Mouse (Mus musculus) intestine, postnatal 0 days (tissue): ENCODE data around the gene Dram1. TPM values are rescaled to one million over a fixed set of nuclear protein-coding genes. Genes with fewer than 3 reads are reported as not detected.

Experiments
- ATAC-seq: fragments of 200-750 bp; cut with Nextera tagmentation; 2 replicates; pipeline ENCODE4 v1.8.0; 2017; ENCODE audit warnings: mild to moderate bottlenecking, moderate TSS enrichment, moderate library complexity
- H3K27ac ChIP-seq: fragments of 300-500 bp; sonication (generic); 2 replicates; pipeline ENCODE4 v1.5.1; 2014; ENCODE audit warnings: mild to moderate bottlenecking, low read depth, low read length, moderate library complexity
- H3K27me3 ChIP-seq: fragments of 300-500 bp; sonication (generic); replicated peaks from 2 replicates; pipeline ENCODE4 v1.6.1; 2014; ENCODE audit warnings: low read length, mixed read lengths; ENCODE audit not compliant: control insufficient read depth, insufficient read depth
- H3K36me3 ChIP-seq: fragments of 300-500 bp; sonication (generic); 2 replicates; pipeline ENCODE4 v1.6.1; 2014; ENCODE audit warnings: mild to moderate bottlenecking, moderate library complexity; ENCODE audit not compliant: control insufficient read depth, insufficient read depth
- H3K4me1 ChIP-seq: fragments of 300-500 bp; sonication (generic); replicated peaks from 2 replicates; pipeline ENCODE4 v1.6.1; 2014; ENCODE audit warnings: antibody characterized with exemption, low read length, mixed read lengths; ENCODE audit not compliant: control insufficient read depth, insufficient read depth
- H3K4me2 ChIP-seq: fragments of 300-500 bp; sonication (generic); replicated peaks from 2 replicates; pipeline ENCODE4 v1.6.1; 2014; ENCODE audit warnings: low read depth, mild to moderate bottlenecking, moderate library complexity
- H3K4me3 ChIP-seq: fragments of 300-500 bp; sonication (generic); 2 replicates; pipeline ENCODE4 v1.5.1; 2014; ENCODE audit warnings: low read depth, low read length
- H3K9ac ChIP-seq: fragments of 300-500 bp; sonication (generic); 2 replicates; pipeline ENCODE4 v1.6.1; 2014; ENCODE audit warnings: mild to moderate bottlenecking, low read depth, low read length
- H3K9me3 ChIP-seq: fragments of 300-500 bp; sonication (generic); 2 replicates; pipeline ENCODE4 v1.6.1; 2016; ENCODE audit warnings: mixed run types; ENCODE audit not compliant: control insufficient read depth
- CTCF ChIP-seq: sonication (generic); IDR thresholded peaks from 2 replicates; pipeline ENCODE4 v1.5.1; 2016; ENCODE audit warnings: low read depth, mild to moderate bottlenecking, control low read depth, antibody characterized with exemption, moderate library complexity
- WGBS: fragments of 180-500 bp; shearing (Covaris S2); extraction: QIAGEN DNeasy Blood & Tissue Kit; methylation state at CpG from one replicate; pipeline ENCODE4 v1.1.7; 2014; 5-methylcytosine and 5-hydroxymethylcytosine counted together
- polyA plus RNA-seq: library from polyadenylated mRNA; unstranded; fragments of >200 nt; fragmentation: Nextera tagmentation; extraction: Ambion mirVana; gene quantifications from 2 replicates; pipeline ENCODE4 v1.2.1, GENCODE M21; 2015

Dram1 gene
- polyA plus RNA-seq, 1 experiment from 2014 or later, result 2.1 TPM

DNA sequence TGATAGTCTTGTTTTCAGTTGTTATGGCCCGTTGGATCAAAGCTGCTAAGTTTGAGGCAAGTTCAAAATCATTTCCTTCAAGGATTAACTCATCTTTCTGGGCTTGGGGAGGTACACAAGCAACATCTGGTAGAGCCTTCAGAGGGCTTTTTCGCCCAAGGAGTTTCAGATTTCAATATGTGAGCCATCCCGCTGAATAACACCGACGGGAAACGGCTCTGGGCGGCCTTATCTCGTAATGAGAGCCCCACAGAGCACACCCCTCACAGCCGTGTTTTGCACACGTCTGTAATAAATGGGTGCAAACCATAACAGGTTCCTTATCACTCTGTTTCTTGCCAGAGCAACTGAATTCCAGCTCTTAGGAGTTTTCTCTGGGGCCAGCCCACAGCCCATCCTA lies 69.0 kb downstream of the Dram1 start:
- no peaks in the 10 kb centered on the region for H3K36me3 ChIP-seq
- no peaks in the 10 kb centered on the region for H3K9me3 ChIP-seq
- H3K4me3 ChIP-seq, result no peak overlapping the region
- no peak for ATAC-seq
- H3K27me3 ChIP-seq, result no peaks in the 10 kb centered on the region
- no peaks in the 10 kb centered on the region for H3K4me1 ChIP-seq
- WGBS, result 61% methylated on average over 10 of the region's 10 CpGs
- no peak for TF ChIP-seq CTCF
- no peak overlapping the region for H3K4me2 ChIP-seq
- H3K9ac ChIP-seq, result no peak overlapping the region
- no peak overlapping the region for H3K27ac ChIP-seq

DNA sequence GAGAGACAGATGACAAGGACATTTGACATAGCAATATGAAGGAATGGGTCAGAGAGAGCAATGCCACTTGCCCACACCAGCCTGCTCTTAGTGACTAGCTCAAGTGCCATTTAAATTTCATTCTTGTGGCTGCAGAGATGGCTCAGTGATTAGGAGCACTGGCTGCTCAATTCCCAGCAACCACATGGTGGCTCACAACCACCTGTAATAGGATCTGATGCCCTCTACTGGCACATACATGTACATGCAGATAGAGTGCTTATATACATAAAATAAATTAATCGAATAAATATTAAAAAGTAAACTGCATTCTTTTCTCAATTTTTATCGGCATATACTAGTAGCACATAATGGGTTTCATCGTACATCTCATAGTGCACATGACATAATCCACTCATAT lies 72.6 kb downstream of the Dram1 start:
- WGBS, result 96% methylated on average over 3 of the region's 3 CpGs
- Histone ChIP-seq H3K27ac (no peak overlapping the region), H3K9me3 (no peaks in the 10 kb centered on the region), H3K9ac (no peak overlapping the region), H3K36me3 (no peaks in the 10 kb centered on the region), H3K4me2 (no peak overlapping the region), H3K4me1 (no peaks in the 10 kb centered on the region), H3K27me3 (no peaks in the 10 kb centered on the region), H3K4me3 (no peak overlapping the region)
- ATAC-seq, result no peak
- TF ChIP-seq CTCF, result peak; percentile 46

DNA sequence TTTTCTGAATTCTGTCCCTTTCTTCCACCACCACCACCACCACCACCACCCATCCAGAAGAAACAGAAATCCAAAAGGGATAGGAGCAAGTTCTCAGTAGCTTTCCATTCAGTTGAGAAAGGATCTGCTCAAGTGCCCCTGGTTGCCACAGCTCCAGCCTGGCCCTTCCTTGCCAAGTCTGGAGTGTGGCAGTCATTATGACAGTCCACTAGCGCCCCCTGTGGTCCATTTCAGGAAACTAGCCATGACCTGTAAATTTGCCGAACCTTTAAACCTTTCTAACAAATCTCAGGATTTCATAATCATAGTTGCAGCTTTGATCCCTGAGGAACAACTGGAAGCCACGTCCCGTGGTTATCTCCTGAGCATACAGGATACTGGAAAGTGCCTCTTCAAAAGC lies 74.6 kb downstream of the Dram1 start:
- Histone ChIP-seq H3K4me3 (no peak overlapping the region), H3K27ac (no peak overlapping the region), H3K36me3 (no peaks in the 10 kb centered on the region), H3K27me3 (no peaks in the 10 kb centered on the region), H3K9ac (no peak overlapping the region), H3K4me2 (no peak overlapping the region), H3K4me1 (no peaks in the 10 kb centered on the region), H3K9me3 (no peaks in the 10 kb centered on the region)
- WGBS, result 4% methylated on average over 4 of the region's 4 CpGs
- TF ChIP-seq CTCF, result peak; percentile 84
- no peak for ATAC-seq

DNA sequence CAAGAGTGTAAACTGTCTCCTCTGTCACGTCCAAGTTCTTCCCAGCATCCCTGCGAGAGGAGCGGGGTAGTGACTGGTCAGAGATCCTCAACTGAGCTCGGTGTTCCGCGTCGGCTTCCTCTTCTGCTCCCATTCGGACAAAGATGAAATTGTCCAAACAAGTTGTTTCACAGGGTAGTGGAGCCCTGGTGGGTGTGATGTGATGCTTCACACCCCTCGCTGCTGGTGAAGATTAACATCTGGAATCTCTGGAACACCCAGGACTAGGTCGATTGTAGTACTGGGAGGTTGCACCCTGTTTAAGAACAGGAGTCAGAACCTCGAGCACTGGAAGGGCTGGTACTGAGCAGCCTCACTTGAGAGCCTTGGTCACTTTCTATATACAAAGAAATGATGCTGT lies 75.8 kb downstream of the Dram1 start:
- no peaks in the 10 kb centered on the region for H3K36me3 ChIP-seq
- H3K27me3 ChIP-seq, result no peaks in the 10 kb centered on the region
- no peak overlapping the region for H3K9ac ChIP-seq
- 62% methylated on average over 11 of the region's 11 CpGs for WGBS
- 0 out of 2 replicates have a peak, but pooled peaks have one; percentile 3 for TF ChIP-seq CTCF
- H3K4me3 ChIP-seq, result no peak overlapping the region
- H3K27ac ChIP-seq, result no peak overlapping the region
- H3K4me2 ChIP-seq, result no peak overlapping the region
- H3K4me1 ChIP-seq, result no peaks in the 10 kb centered on the region
- no peak for ATAC-seq
- no peaks in the 10 kb centered on the region for H3K9me3 ChIP-seq

DNA sequence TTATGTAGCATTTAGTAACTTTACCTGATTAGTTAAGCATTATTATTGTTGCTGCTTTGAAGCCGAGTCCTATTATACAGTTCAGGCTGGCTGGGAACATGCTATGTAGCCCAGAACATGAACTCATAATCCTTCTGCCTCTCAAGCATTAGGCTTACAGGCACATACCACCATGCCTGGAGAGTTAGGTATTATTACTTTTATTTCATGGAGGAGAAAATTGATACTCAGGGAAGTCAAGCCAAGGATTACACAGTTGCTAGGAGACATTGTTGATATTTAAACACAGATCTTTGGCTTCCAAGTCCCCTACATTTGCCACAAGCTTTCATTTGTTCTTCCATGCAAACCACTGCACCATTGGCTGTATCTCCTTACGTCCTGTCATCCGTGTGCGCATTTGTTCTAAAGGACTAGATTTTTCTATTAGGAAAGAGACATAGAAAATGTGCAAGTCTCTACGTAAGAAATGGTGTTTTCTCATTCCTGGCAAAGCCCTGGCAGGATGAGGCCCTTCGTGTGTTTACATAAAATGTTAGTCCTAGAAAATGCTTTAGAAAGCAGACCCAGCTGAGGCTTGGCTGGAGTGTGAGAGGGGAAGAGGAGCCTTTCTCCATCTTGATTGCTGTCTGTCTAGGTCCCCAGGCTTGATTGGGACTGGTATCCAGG lies 76.9 kb downstream of the Dram1 start:
- Histone ChIP-seq H3K4me3 (no peak overlapping the region), H3K4me1 (no peaks in the 10 kb centered on the region), H3K9ac (no peak overlapping the region), H3K4me2 (no peak overlapping the region), H3K27me3 (no peaks in the 10 kb centered on the region), H3K36me3 (no peaks in the 10 kb centered on the region), H3K9me3 (no peaks in the 10 kb centered on the region), H3K27ac (no peak overlapping the region)
- no peak for TF ChIP-seq CTCF
- ATAC-seq, result no peak
- 58% methylated on average over 6 of the region's 6 CpGs for WGBS

DNA sequence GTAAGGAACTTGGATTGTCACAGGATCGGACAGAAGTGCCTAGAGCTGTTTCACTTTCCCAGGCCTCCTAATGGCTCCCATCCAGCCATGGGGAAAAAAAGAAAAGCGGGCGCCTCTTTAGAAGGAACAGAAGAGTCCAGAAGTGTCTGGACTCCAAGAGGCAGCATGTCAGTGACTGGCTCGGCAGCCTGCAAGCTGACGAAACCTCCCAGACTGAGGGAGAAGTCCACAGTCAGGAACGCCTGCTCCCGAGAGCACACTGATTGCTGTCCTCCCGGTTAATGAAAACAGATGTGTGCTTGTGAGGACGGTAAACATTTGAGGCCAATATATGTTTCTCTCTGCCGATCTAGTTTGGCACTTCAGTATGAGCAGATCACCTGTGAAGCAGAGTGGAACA lies 81.9 kb downstream of the Dram1 start:
- 44% methylated on average over 10 of the region's 10 CpGs for WGBS
- H3K4me1 ChIP-seq, result no peaks in the 10 kb centered on the region
- no peak for TF ChIP-seq CTCF
- no peaks in the 10 kb centered on the region for H3K27me3 ChIP-seq
- H3K9ac ChIP-seq, result no peak overlapping the region
- H3K4me3 ChIP-seq, result no peak overlapping the region
- no peaks in the 10 kb centered on the region for H3K36me3 ChIP-seq
- no peak overlapping the region for H3K4me2 ChIP-seq
- no peak for ATAC-seq
- no peaks in the 10 kb centered on the region for H3K9me3 ChIP-seq
- H3K27ac ChIP-seq, result no peak overlapping the region

DNA sequence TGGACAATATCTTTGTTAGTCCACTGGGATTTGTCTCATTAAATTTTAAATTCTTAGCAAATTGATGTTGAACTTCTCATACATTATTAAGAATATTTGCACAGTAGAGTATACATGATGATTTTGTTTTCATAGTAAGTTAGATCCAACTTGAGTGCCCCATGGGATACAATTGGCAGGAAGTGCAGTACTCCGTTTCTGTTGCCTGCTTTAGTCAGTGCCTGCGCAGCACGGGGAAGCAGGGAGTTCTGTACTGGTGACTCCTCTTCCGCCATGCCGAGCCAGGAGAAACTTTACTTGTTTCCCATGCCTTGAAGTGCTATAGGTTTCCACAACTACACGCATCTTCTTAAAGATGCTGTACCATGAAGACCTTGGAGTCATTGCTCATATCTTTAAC lies 83.8 kb downstream of the Dram1 start:
- no peaks in the 10 kb centered on the region for H3K36me3 ChIP-seq
- no peak overlapping the region for H3K4me3 ChIP-seq
- H3K4me2 ChIP-seq, result no peak overlapping the region
- no peaks in the 10 kb centered on the region for H3K9me3 ChIP-seq
- H3K27ac ChIP-seq, result no peak overlapping the region
- 82% methylated on average over 6 of the region's 6 CpGs for WGBS
- no peaks in the 10 kb centered on the region for H3K27me3 ChIP-seq
- TF ChIP-seq CTCF, result no peak
- no peak for ATAC-seq
- no peaks in the 10 kb centered on the region for H3K4me1 ChIP-seq
- H3K9ac ChIP-seq, result no peak overlapping the region
